Mouse (Mus musculus): ENCODE results near the gene 0610040J01Rik. TPM values are rescaled to one million over a fixed set of nuclear protein-coding genes. Genes with fewer than 3 reads are reported as not detected.
A peak's percentile ranks its signal among the peaks of the same experiment; 100 is the strongest.

The 0610040J01Rik gene
- polyA plus RNA-seq, 1 experiment from 2014 or later = 21.5 TPM

DNA sequence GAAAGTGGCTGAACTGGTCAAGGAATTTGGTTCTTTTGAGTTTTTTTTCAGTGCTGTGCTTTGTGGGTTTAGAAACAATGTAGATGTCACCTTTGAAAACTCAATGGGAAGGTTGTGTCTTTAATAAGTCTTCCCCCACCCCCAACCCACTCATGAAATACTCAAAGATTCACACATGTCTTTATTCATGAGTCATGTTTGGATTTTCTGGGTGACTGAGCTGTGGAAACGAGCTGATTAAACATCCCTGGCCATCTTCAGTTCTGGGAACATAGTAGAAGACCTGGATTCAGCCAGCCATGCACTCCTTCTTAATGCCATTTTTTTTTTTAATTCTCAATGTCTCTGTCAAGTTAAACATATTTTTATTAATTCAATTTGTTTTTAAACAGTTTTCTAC is 38.6 kb upstream of the 0610040J01Rik start:
- TF ChIP-seq EP300 (IDR thresholded peaks at IDR 0.05) (no peak), CTCF (IDR thresholded peaks at IDR 0.05) (no peak)
- H3K27ac ChIP-seq (ENCODE audit: low read length) = no peak overlapping the region
- H3K4me1 ChIP-seq (ENCODE audit: insufficient read depth, low read depth, low read length) = no peaks in the 10 kb centered on the region
- H3K4me2 ChIP-seq (replicated peaks; ENCODE audit: low read depth, low read length) = no peak overlapping the region
- no peaks in the 10 kb centered on the region for H3K36me3 ChIP-seq (ENCODE audit: insufficient read depth, low read length)
- ATAC-seq (no peak), DNase-seq (ENCODE audit: low spot score) (no peak)
- H3K27me3 ChIP-seq (replicated peaks; ENCODE audit: insufficient read depth, low read length) = no peaks in the 10 kb centered on the region
- H3K9ac ChIP-seq (replicated peaks; ENCODE audit: low read depth) = no peak overlapping the region
- 54% methylated on average over 1 of the region's 1 CpGs for WGBS
- H3K4me3 ChIP-seq (ENCODE audit: low read depth, low read length) = no peak overlapping the region
- no peaks in the 10 kb centered on the region for H3K9me3 ChIP-seq (ENCODE audit: low read length)

DNA sequence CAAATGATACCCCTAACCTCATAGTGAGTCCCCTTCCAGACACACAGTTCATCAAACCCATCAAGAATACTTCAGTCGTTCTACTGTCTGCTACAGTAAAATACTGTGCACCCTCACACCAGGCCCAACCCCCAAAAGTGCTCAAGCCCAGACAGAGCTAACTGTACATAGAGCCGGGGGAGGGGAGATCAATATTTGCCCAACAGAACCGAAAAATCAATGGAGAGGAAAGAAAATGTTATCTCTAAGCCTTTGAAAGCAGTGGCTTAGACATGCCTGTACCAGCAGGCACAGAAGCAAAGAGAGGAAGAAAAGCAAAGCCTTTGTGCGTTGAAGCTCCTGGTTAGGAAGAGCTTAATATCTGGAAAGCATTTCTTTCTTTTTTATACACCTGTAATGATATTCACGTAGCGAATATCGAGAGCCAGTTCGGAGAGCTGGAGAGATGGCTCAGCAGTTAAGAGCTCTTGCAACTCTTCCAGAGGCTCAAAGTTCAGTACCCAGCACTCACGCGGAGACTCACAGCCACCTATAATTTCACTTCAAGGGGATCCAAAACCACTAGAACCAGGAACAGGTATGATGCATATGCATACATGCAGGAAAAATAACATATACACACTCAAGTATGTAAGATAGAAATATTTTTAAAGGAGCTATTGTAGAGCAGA is 23.9 kb upstream of the 0610040J01Rik start:
- H3K4me1 ChIP-seq (ENCODE audit: insufficient read depth, low read depth, low read length) = no peaks in the 10 kb centered on the region
- H3K9me3 ChIP-seq (ENCODE audit: low read length) = no peaks in the 10 kb centered on the region
- no peak for DNase-seq (ENCODE audit: low spot score)
- WGBS = 64% methylated on average over 10 of the region's 10 CpGs
- no peak overlapping the region for H3K4me2 ChIP-seq (replicated peaks; ENCODE audit: low read depth, low read length)
- no peaks in the 10 kb centered on the region for H3K36me3 ChIP-seq (ENCODE audit: insufficient read depth, low read length)
- no peak overlapping the region for H3K9ac ChIP-seq (replicated peaks; ENCODE audit: low read depth)
- H3K27ac ChIP-seq (ENCODE audit: low read length) = no peak overlapping the region
- H3K27me3 ChIP-seq (replicated peaks; ENCODE audit: insufficient read depth, low read length) = no peaks in the 10 kb centered on the region
- no peak overlapping the region for H3K4me3 ChIP-seq (ENCODE audit: low read depth, low read length)
- no peak for ATAC-seq
- TF ChIP-seq CTCF (IDR thresholded peaks at IDR 0.05) = no peak
- no peak for TF ChIP-seq EP300 (IDR thresholded peaks at IDR 0.05)

DNA sequence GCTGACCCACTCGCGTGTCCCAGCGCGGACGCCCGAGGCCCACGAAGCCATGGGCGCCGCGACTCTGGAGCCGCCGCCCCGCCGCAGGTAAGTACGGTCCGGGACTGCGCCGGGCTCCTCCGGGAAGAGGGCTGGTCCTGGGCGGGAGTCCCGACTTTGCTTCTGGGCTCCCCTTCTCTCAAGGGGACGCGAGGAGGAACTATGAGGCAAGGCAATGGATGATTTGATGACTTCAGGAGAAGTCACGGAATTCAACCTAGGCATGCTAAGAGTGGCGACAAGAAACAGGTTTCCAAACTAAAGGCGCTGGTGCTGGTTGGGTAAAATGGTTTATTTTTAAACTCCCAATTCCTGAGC is 324 bp downstream of the 0610040J01Rik start:
- Histone ChIP-seq H3K36me3 (ENCODE audit: insufficient read depth, low read length) (no peaks in the 10 kb centered on the region), H3K4me2 (replicated peaks; ENCODE audit: low read depth, low read length) (peak overlapping the region; percentile 74), H3K4me1 (ENCODE audit: insufficient read depth, low read depth, low read length) (no peaks in the 10 kb centered on the region), H3K4me3 (ENCODE audit: low read depth, low read length) (peak overlapping the region; percentile 47), H3K27me3 (replicated peaks; ENCODE audit: insufficient read depth, low read length) (no peaks in the 10 kb centered on the region), H3K27ac (ENCODE audit: low read length) (peak overlapping the region; percentile 20; the same call in 1 of the 2 replicates), H3K9ac (replicated peaks; ENCODE audit: low read depth) (no peak overlapping the region), H3K9me3 (ENCODE audit: low read length) (no peaks in the 10 kb centered on the region)
- 2% methylated on average over 26 of the region's 26 CpGs for WGBS
- ATAC-seq = no peak; the same call in 1 of the 2 replicates
- no peak for DNase-seq (ENCODE audit: low spot score)
- no peak for TF ChIP-seq CTCF (IDR thresholded peaks at IDR 0.05)
- TF ChIP-seq EP300 (IDR thresholded peaks at IDR 0.05) = no peak

DNA sequence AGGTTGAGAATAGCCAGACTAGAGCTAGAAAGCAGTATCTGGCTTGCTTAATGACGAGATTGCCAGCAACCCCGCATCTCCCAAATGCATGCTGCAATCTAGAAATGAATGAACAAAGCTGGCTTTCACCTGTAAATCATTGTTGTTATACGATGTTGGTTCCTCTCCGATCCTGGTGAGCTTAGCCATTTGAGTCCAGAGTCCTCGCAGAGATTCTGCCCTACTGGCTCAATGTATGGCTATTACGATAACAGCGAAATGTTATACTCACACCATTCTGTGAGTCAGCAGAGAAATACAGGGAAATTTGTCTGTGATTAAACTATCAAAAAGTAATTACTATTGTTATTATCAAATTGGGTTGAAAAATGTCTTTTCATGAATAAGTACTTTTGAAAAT is 4.5 kb downstream of the 0610040J01Rik start:
- H3K27me3 ChIP-seq (replicated peaks; ENCODE audit: insufficient read depth, low read length) = no peaks in the 10 kb centered on the region
- 92% methylated on average over 7 of the region's 7 CpGs for WGBS
- no peaks in the 10 kb centered on the region for H3K36me3 ChIP-seq (ENCODE audit: insufficient read depth, low read length)
- ATAC-seq (no peak), DNase-seq (ENCODE audit: low spot score) (no peak)
- no peak overlapping the region for H3K4me3 ChIP-seq (ENCODE audit: low read depth, low read length)
- no peaks in the 10 kb centered on the region for H3K9me3 ChIP-seq (ENCODE audit: low read length)
- H3K27ac ChIP-seq (ENCODE audit: low read length) = no peak overlapping the region
- H3K4me1 ChIP-seq (ENCODE audit: insufficient read depth, low read depth, low read length) = no peaks in the 10 kb centered on the region
- H3K9ac ChIP-seq (replicated peaks; ENCODE audit: low read depth) = no peak overlapping the region
- no peak for TF ChIP-seq EP300 (IDR thresholded peaks at IDR 0.05)
- no peak for TF ChIP-seq CTCF (IDR thresholded peaks at IDR 0.05)
- no peak overlapping the region for H3K4me2 ChIP-seq (replicated peaks; ENCODE audit: low read depth, low read length)

DNA sequence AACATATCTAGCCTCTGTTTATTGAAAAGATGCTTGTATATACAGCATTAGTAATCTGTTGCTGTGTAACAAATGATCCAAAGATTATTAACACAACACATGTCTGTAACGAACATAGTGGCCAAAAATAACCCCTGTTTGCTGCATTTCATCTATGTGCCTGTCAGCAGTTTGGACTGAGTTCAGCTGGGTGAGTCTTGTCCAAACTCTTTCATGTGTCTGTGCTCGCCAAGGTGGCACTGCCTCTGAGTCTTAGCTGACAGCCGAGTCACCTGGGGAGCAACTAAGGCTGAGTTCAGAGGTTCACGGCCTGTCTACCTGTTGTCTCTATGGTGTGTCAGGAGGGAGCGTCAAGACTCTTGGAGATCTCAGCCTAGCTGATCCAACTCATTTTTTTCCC is 5.1 kb downstream of the 0610040J01Rik start:
- H3K9me3 ChIP-seq (ENCODE audit: low read length) = no peaks in the 10 kb centered on the region
- H3K27me3 ChIP-seq (replicated peaks; ENCODE audit: insufficient read depth, low read length) = no peaks in the 10 kb centered on the region
- no peak overlapping the region for H3K27ac ChIP-seq (ENCODE audit: low read length)
- no peak overlapping the region for H3K4me2 ChIP-seq (replicated peaks; ENCODE audit: low read depth, low read length)
- TF ChIP-seq CTCF (IDR thresholded peaks at IDR 0.05) = no peak
- no peak for TF ChIP-seq EP300 (IDR thresholded peaks at IDR 0.05)
- no peaks in the 10 kb centered on the region; the same call in 1 of the 2 replicates for H3K4me1 ChIP-seq (ENCODE audit: insufficient read depth, low read depth, low read length)
- ATAC-seq = no peak
- no peak for DNase-seq (ENCODE audit: low spot score)
- 59% methylated on average over 5 of the region's 5 CpGs for WGBS
- no peak overlapping the region for H3K9ac ChIP-seq (replicated peaks; ENCODE audit: low read depth)
- no peak overlapping the region for H3K4me3 ChIP-seq (ENCODE audit: low read depth, low read length)
- H3K36me3 ChIP-seq (ENCODE audit: insufficient read depth, low read length) = no peaks in the 10 kb centered on the region

DNA sequence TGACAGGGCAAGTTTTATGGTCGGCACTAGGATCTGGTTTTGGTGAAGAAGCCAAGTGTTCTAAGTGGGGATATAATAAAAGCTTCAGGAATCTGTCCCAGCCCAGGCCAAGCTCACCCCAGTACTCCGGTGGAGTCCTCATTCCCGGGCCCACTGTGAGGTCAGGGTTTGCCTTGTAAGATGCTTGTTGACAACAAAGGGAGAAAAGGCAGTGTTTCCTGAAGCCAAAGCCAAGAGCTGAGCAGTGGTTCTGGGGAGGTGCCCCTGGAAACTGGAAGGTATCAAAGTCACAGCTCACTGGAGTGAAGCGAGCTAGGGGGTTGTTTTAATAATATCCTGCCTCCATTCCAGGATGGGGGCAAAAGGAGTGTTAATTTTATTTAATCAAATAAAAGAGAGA is 6.8 kb downstream of the 0610040J01Rik start:
- ATAC-seq = no peak
- Histone ChIP-seq H3K4me2 (replicated peaks; ENCODE audit: low read depth, low read length) (no peak overlapping the region), H3K36me3 (ENCODE audit: insufficient read depth, low read length) (no peaks in the 10 kb centered on the region), H3K27me3 (replicated peaks; ENCODE audit: insufficient read depth, low read length) (no peaks in the 10 kb centered on the region), H3K27ac (ENCODE audit: low read length) (no peak overlapping the region), H3K9me3 (ENCODE audit: low read length) (no peaks in the 10 kb centered on the region), H3K4me3 (ENCODE audit: low read depth, low read length) (no peak overlapping the region), H3K9ac (replicated peaks; ENCODE audit: low read depth) (no peak overlapping the region), H3K4me1 (ENCODE audit: insufficient read depth, low read depth, low read length) (no peaks in the 10 kb centered on the region; the same call in 1 of the 2 replicates)
- no peak for TF ChIP-seq CTCF (IDR thresholded peaks at IDR 0.05)
- TF ChIP-seq EP300 (IDR thresholded peaks at IDR 0.05) = no peak
- WGBS = 38% methylated on average over 4 of the region's 4 CpGs
- no peak for DNase-seq (ENCODE audit: low spot score)

All from lung, postnatal 0 days (tissue).